16 mouse cellular contexts compared by ENCODE assay signal in genomic region chr19:45565925-45566715, GRCm38 (mm10). TPM values are rescaled to one million over a fixed set of nuclear protein-coding genes. Genes with fewer than 3 reads are reported as not detected.
DNase-seq lines count a peak whose midpoint lies in the region; ATAC-seq and TF ChIP-seq lines count a peak whose summit lies in the region.
"Had no signal": no experiment of that assay in that cellular context is flagged by ENCODE, and none has a peak within 500 bp of the region (broad histone marks: within the 10 kb centered on the region; RNA-seq: fewer than 3 reads in every experiment).

No protein-coding gene starts in this region.

- no peaks in the 10 kb centered on the region for H3K9me3 ChIP-seq in hindbrain, embryonic 13.5 days
- H3K9me3 ChIP-seq in hindbrain, embryonic 11.5 days (ENCODE audit: control insufficient read depth, low read length): no peaks in the 10 kb centered on the region
- no peaks in the 10 kb centered on the region for H3K9me3 ChIP-seq in hindbrain, embryonic 14.5 days (ENCODE audit: control insufficient read depth, low read length)
- no peaks in the 10 kb centered on the region for H3K9me3 ChIP-seq in neural tube, embryonic 14.5 days (ENCODE audit: control insufficient read depth, low read length)
- H3K9me3 ChIP-seq: megakaryocyte, embryonic 14.5 days; stomach, embryonic 15.5 days had no signal

- no peak overlapping the region for H3K9ac ChIP-seq in hindbrain, embryonic 13.5 days
- H3K9ac ChIP-seq in hindbrain, embryonic 11.5 days (ENCODE audit: low read depth, low read length): no peak overlapping the region
- no peak overlapping the region for H3K9ac ChIP-seq in hindbrain, embryonic 14.5 days
- H3K9ac ChIP-seq in neural tube, embryonic 14.5 days (replicated peaks; ENCODE audit: low read depth, low read length): no peak overlapping the region
- H3K9ac ChIP-seq: liver, embryonic 14.5 days; stomach, embryonic 15.5 days had no signal

- H3K4me2 ChIP-seq in hindbrain, embryonic 13.5 days: no peak overlapping the region
- no peak overlapping the region for H3K4me2 ChIP-seq in hindbrain, embryonic 11.5 days (replicated peaks; ENCODE audit: low read depth, low read length)
- 0 out of 2 replicates have a peak overlapping the region, but pooled peaks have one; percentile 12 for H3K4me2 ChIP-seq in hindbrain, embryonic 14.5 days (replicated peaks)
- H3K4me2 ChIP-seq in neural tube, embryonic 14.5 days (ENCODE audit: low read depth, low read length): no peak overlapping the region; the same call in 1 of the 2 replicates
- H3K4me2 ChIP-seq: stomach, embryonic 15.5 days had no signal

- no peak for TF ChIP-seq CTCF in kidney, adult 2 months (conservative IDR thresholded peaks at IDR 0.05; ENCODE audit: insufficient read depth, insufficient read length, low read depth, low read length)

- 0 out of 2 replicates have a peak, but pooled peaks cover 7% of the 10 kb centered on the region for H3K36me3 ChIP-seq in hindbrain, embryonic 13.5 days
- no peaks in the 10 kb centered on the region for H3K36me3 ChIP-seq in hindbrain, embryonic 11.5 days (ENCODE audit: control insufficient read depth, insufficient read depth, low read length)
- no peaks in the 10 kb centered on the region for H3K36me3 ChIP-seq in hindbrain, embryonic 14.5 days (replicated peaks; ENCODE audit: control insufficient read depth, insufficient read depth)
- H3K36me3 ChIP-seq in neural tube, embryonic 14.5 days (ENCODE audit: control insufficient read depth, insufficient read depth, low read length): no peaks in the 10 kb centered on the region
- no peaks in the 10 kb centered on the region for H3K36me3 ChIP-seq in kidney, adult 2 months (ENCODE audit: control insufficient read depth, insufficient read depth, low read length)
- H3K36me3 ChIP-seq: stomach, embryonic 15.5 days had no signal

- no peak for TF ChIP-seq POLR2A in kidney, adult 2 months (IDR thresholded peaks at IDR 0.05; ENCODE audit: low read depth, low read length)

- DNase-seq in hindbrain, embryonic 11.5 days (ENCODE audit: low spot score): no peak
- peak; percentile 44 to 70 for DNase-seq in cerebellum, postnatal 25 days
- DNase-seq in hindbrain, embryonic 14.5 days (ENCODE audit: low spot score): no peak
- no peak for DNase-seq in kidney, adult 2 months
- no peak for DNase-seq in gastrocnemius, postnatal 10 days
- DNase-seq: gastrocnemius, postnatal 25 days; spleen, adult 18-20 months; thymus, postnatal 14 days had no signal

- WGBS in hindbrain, embryonic 13.5 days: 51% methylated on average over 15 of the region's 15 CpGs
- WGBS in hindbrain, embryonic 11.5 days: 67% methylated on average over 15 of the region's 15 CpGs
- 50% methylated on average over 15 of the region's 15 CpGs for WGBS in hindbrain, embryonic 14.5 days
- 37% methylated on average over 15 of the region's 15 CpGs for WGBS in neural tube, embryonic 14.5 days
- 60% methylated on average over 15 of the region's 15 CpGs for WGBS in kidney, adult 2 months

- H3K4me3 ChIP-seq in hindbrain, embryonic 13.5 days: no peak overlapping the region
- no peak overlapping the region for H3K4me3 ChIP-seq in hindbrain, embryonic 11.5 days (ENCODE audit: low read depth, low read length)
- no peak overlapping the region for H3K4me3 ChIP-seq in hindbrain, embryonic 14.5 days (replicated peaks; ENCODE audit: low read length)
- no peak overlapping the region for H3K4me3 ChIP-seq in neural tube, embryonic 14.5 days (ENCODE audit: low read depth, low read length)
- no peak overlapping the region for H3K4me3 ChIP-seq in kidney, adult 2 months (ENCODE audit: insufficient read depth, low read depth, low read length)
- H3K4me3 ChIP-seq: megakaryocyte, embryonic 14.5 days; stomach, embryonic 15.5 days had no signal

- peaks cover 41% of the 10 kb centered on the region for H3K4me1 ChIP-seq in hindbrain, embryonic 13.5 days (replicated peaks)
- no peaks in the 10 kb centered on the region for H3K4me1 ChIP-seq in hindbrain, embryonic 11.5 days (replicated peaks; ENCODE audit: control insufficient read depth, insufficient read depth, low read length)
- peaks cover 23% of the 10 kb centered on the region for H3K4me1 ChIP-seq in hindbrain, embryonic 14.5 days (replicated peaks; ENCODE audit: control insufficient read depth, insufficient read depth, low read length)
- peaks cover 26% of the 10 kb centered on the region for H3K4me1 ChIP-seq in neural tube, embryonic 14.5 days (ENCODE audit: control insufficient read depth, insufficient read depth, low read length)
- no peaks in the 10 kb centered on the region for H3K4me1 ChIP-seq in kidney, adult 2 months (ENCODE audit: control insufficient read depth, insufficient read depth, low read length)

- 0 out of 2 replicates have a peak, but pooled peaks cover 5% of the 10 kb centered on the region for H3K27me3 ChIP-seq in hindbrain, embryonic 13.5 days
- no peaks in the 10 kb centered on the region for H3K27me3 ChIP-seq in hindbrain, embryonic 11.5 days (ENCODE audit: control insufficient read depth, insufficient read depth, low read length)
- H3K27me3 ChIP-seq in hindbrain, embryonic 14.5 days (ENCODE audit: control insufficient read depth, insufficient read depth, low read length): 0 out of 2 replicates have a peak, but pooled peaks cover 4% of the 10 kb centered on the region
- H3K27me3 ChIP-seq in neural tube, embryonic 14.5 days (ENCODE audit: control insufficient read depth, insufficient read depth, low read length): no peaks in the 10 kb centered on the region
- H3K27me3 ChIP-seq in kidney, adult 2 months (replicated peaks; ENCODE audit: control insufficient read depth, insufficient read depth, low read length): no peaks in the 10 kb centered on the region
- H3K27me3 ChIP-seq: stomach, embryonic 15.5 days had no signal

- no peak for ATAC-seq in hindbrain, embryonic 13.5 days (ENCODE audit: low FRiP score)
- no peak for ATAC-seq in hindbrain, embryonic 11.5 days (ENCODE audit: low FRiP score)
- ATAC-seq in hindbrain, embryonic 14.5 days (ENCODE audit: low FRiP score): no peak
- peak; percentile 63; the same call in 1 of the 2 replicates for ATAC-seq in neural tube, embryonic 14.5 days (ENCODE audit: low read depth)
- ATAC-seq: inflammation-experienced regulatory T-cells, adult 6 months; lung, postnatal 0 days; midbrain, embryonic 16.5 days had no signal

- H3K27ac ChIP-seq in hindbrain, embryonic 13.5 days: peak overlapping the region; percentile 73
- H3K27ac ChIP-seq in hindbrain, embryonic 11.5 days (ENCODE audit: low read depth, low read length): no peak overlapping the region
- H3K27ac ChIP-seq in hindbrain, embryonic 14.5 days: peak overlapping the region; percentile 71
- peak overlapping the region; percentile 71 for H3K27ac ChIP-seq in neural tube, embryonic 14.5 days (ENCODE audit: low read depth, low read length)
- no peak overlapping the region for H3K27ac ChIP-seq in kidney, adult 2 months (ENCODE audit: insufficient read depth, low read depth, low read length)
- H3K27ac ChIP-seq: liver, embryonic 14.5 days; stomach, embryonic 15.5 days had no signal

RNA-seq across cellular contexts. Expression of gene Gm17018, which starts 5.7 kb away (rescaled TPM):
- polyA plus RNA-seq in hindbrain, embryonic 13.5 days (2015; fragmentation: Nextera tagmentation; extraction: Ambion mirVana): 61.8 and 73.4 TPM in 2 replicates
- polyA plus RNA-seq in hindbrain, embryonic 11.5 days (2014; fragmentation: Nextera tagmentation; extraction: Ambion mirVana): 62.7 and 63.4 TPM in 2 replicates
- 75.5 and 87.4 TPM in 2 replicates for polyA plus RNA-seq in hindbrain, embryonic 14.5 days (2014; fragmentation: Nextera tagmentation; extraction: Ambion mirVana)
- 68.1 and 76.3 TPM in 2 replicates for polyA plus RNA-seq in neural tube, embryonic 14.5 days (2014; fragmentation: Nextera tagmentation; extraction: Ambion mirVana)
- polyA plus RNA-seq in kidney, adult 2 months (2012; rRNA removed): 10.9 and 16.3 TPM in 2 replicates
- 10 to 100 TPM; 12.4 to 13.8 TPM for total RNA-seq in gastrocnemius, postnatal 10 days (2021)

RNA-seq across cellular contexts. Expression of gene Poll, which starts 5.8 kb away (rescaled TPM):
- polyA plus RNA-seq in hindbrain, embryonic 13.5 days (2015; fragmentation: Nextera tagmentation; extraction: Ambion mirVana): 13.5 and 14.6 TPM in 2 replicates
- 14.1 and 16.4 TPM in 2 replicates for polyA plus RNA-seq in hindbrain, embryonic 11.5 days (2014; fragmentation: Nextera tagmentation; extraction: Ambion mirVana)
- polyA plus RNA-seq in hindbrain, embryonic 14.5 days (2014; fragmentation: Nextera tagmentation; extraction: Ambion mirVana): 9.7 and 12.3 TPM in 2 replicates
- polyA plus RNA-seq in neural tube, embryonic 14.5 days (2014; fragmentation: Nextera tagmentation; extraction: Ambion mirVana): 9.2 and 11.7 TPM in 2 replicates
- 12.6 and 13.3 TPM in 2 replicates for polyA plus RNA-seq in kidney, adult 2 months (2012; rRNA removed)
- 10 to 100 TPM in 1 of 2 experiments, 1 to 10 TPM in 1; 8.5 to 10.4 TPM for total RNA-seq in gastrocnemius, postnatal 10 days (2021)

Comparison
In these comparisons a context has a peak if more than half of its experiments do, and no peak if none do; other contexts are left out.
1. H3K27ac ChIP-seq: peak in hindbrain, embryonic 13.5 days (single experiment), hindbrain, embryonic 14.5 days (single experiment) and neural tube, embryonic 14.5 days (single experiment); none in hindbrain, embryonic 11.5 days (single experiment) and kidney, adult 2 months (single experiment).
2. DNase-seq: peak in cerebellum, postnatal 25 days (2 of 2); none in hindbrain, embryonic 11.5 days (single experiment), hindbrain, embryonic 14.5 days (single experiment), kidney, adult 2 months (single experiment) and gastrocnemius, postnatal 10 days (single experiment).